Mouse (Mus musculus) adrenal gland, adult 18-20 months (tissue): Measurements from ENCODE around the gene Med24. TPM values are rescaled to one million over a fixed set of nuclear protein-coding genes. Genes with fewer than 3 reads are reported as not detected.

Experiments used
- total RNA-seq, 2 experiments: library from RNA; stranded (reverse); gene quantifications; 1 replicate in 1 of 2; 2 replicates in 1 of 2; pipeline ENCODE4 v1.2.3; 2021

The Med24 gene
- total RNA-seq, 2 experiments from 2014 or later = 46.1 to 49.2 TPM

Other genes with a start within 250 kb of the Med24 start
- under 1 TPM; 0.46 to 0.86 TPM for gene Ikzf3, start 183.4 kb downstream of the Med24 start, total RNA-seq
- under 1 TPM; 0.22 to 0.43 TPM for gene Zpbp2, start 178.3 kb downstream of the Med24 start, total RNA-seq
- gene Ormdl3, start 142.1 kb downstream of the Med24 start, total RNA-seq = 100 to 1,000 TPM; 118 to 184 TPM
- gene Lrrc3c, start 131.1 kb downstream of the Med24 start, total RNA-seq = not detected
- gene Gm12355, start 103.8 kb downstream of the Med24 start, total RNA-seq = 10 to 100 TPM; 10.4 to 11.6 TPM
- gene Gsdma3, start 103.1 kb downstream of the Med24 start, total RNA-seq = 10 to 100 TPM; 15.6 to 19.6 TPM
- gene Gsdma2, start 82.7 kb downstream of the Med24 start, total RNA-seq = 1 to 10 TPM in 1 of 2 experiments, under 1 TPM in 1; 0.89 to 1.1 TPM
- gene Gsdma, start 65.1 kb downstream of the Med24 start, total RNA-seq = not detected
- 100 to 1,000 TPM; 114 to 118 TPM for gene Psmd3, start 46.9 kb downstream of the Med24 start, total RNA-seq
- gene Csf3, start 28.2 kb downstream of the Med24 start, total RNA-seq = not detected
- 10 to 100 TPM; 90.2 to 91.0 TPM for gene Thra, start 11.2 kb upstream of the Med24 start, total RNA-seq
- gene Nr1d1, start 45.9 kb upstream of the Med24 start, total RNA-seq = 100 to 1,000 TPM; 226 to 232 TPM
- gene Msl1, start 66.1 kb upstream of the Med24 start, total RNA-seq = 10 to 100 TPM; 82.3 to 97.4 TPM
- 10 to 100 TPM; 36.8 to 41.9 TPM for gene Casc3, start 75.5 kb upstream of the Med24 start, total RNA-seq
- under 1 TPM; 0.36 to 0.58 TPM for gene Rapgefl1, start 107.3 kb upstream of the Med24 start, total RNA-seq
- 10 to 100 TPM; 20.0 to 22.2 TPM for gene Wipf2, start 134.2 kb upstream of the Med24 start, total RNA-seq
- under 1 TPM; 0.32 to 0.43 TPM for gene Cdc6, start 178.4 kb upstream of the Med24 start, total RNA-seq
- gene Rara, start 198.4 kb upstream of the Med24 start, total RNA-seq = 10 to 100 TPM; 16.2 to 16.7 TPM